10 mouse cellular contexts compared by ENCODE assay signal in genomic region chr19:29045956-29046650, GRCm38 (mm10). TPM values are rescaled to one million over a fixed set of nuclear protein-coding genes. Genes with fewer than 3 reads are reported as not detected.
DNase-seq lines count a peak whose midpoint lies in the region; ATAC-seq lines count a peak whose summit lies in the region.
"Had no signal": no experiment of that assay in that cellular context is flagged by ENCODE, and none has a peak within 500 bp of the region (broad histone marks: within the 10 kb centered on the region; RNA-seq: fewer than 3 reads in every experiment).

No protein-coding gene starts in this region.

- no peaks in the 10 kb centered on the region for H3K27me3 ChIP-seq in heart, embryonic 16.5 days (ENCODE audit: control insufficient read depth, insufficient read depth, low read length)
- no peaks in the 10 kb centered on the region for H3K27me3 ChIP-seq in embryonic facial prominence, embryonic 10.5 days (replicated peaks; ENCODE audit: low read depth, poor library complexity, severe bottlenecking)
- no peaks in the 10 kb centered on the region for H3K27me3 ChIP-seq in kidney, embryonic 15.5 days
- H3K27me3 ChIP-seq: Patski had no signal

- WGBS in heart, embryonic 16.5 days, result 52% methylated on average over 15 of the region's 15 CpGs
- whole genome bisulfite sequencing in embryonic facial prominence, embryonic 10.5 days, result 47% methylated on average over 15 of the region's 15 CpGs
- WGBS in kidney, embryonic 15.5 days, result 21% methylated on average over 15 of the region's 15 CpGs

- peak overlapping the region; percentile 66 for H3K4me2 ChIP-seq in heart, embryonic 16.5 days (ENCODE audit: low read depth, low read length)
- H3K4me2 ChIP-seq in kidney, embryonic 15.5 days, result peak overlapping the region; percentile 76

- peak overlapping the region; percentile 98 for H3K9ac ChIP-seq in heart, embryonic 16.5 days (ENCODE audit: low read length)
- no peak overlapping the region for H3K9ac ChIP-seq in kidney, embryonic 15.5 days

- H3K4me3 ChIP-seq in heart, embryonic 16.5 days (ENCODE audit: low read length), result peak overlapping the region; percentile 93
- peak overlapping the region; percentile 77 for H3K4me3 ChIP-seq in embryonic facial prominence, embryonic 10.5 days
- H3K4me3 ChIP-seq in kidney, embryonic 15.5 days (replicated peaks), result peak overlapping the region; percentile 92

- H3K4me1 ChIP-seq in heart, embryonic 16.5 days (ENCODE audit: control insufficient read depth, insufficient read depth, low read length), result peaks cover 19% of the 10 kb centered on the region
- H3K4me1 ChIP-seq in embryonic facial prominence, embryonic 10.5 days, result peaks cover 50% of the 10 kb centered on the region
- H3K4me1 ChIP-seq in kidney, embryonic 15.5 days, result peaks cover 21% of the 10 kb centered on the region

- no peak for ATAC-seq in heart, embryonic 16.5 days (replicated peaks; ENCODE audit: extremely low read depth, insufficient read depth, low FRiP score)
- peak; percentile 55; the same call in 1 of the 2 replicates for ATAC-seq in kidney, embryonic 15.5 days (replicated peaks; ENCODE audit: low FRiP score)
- ATAC-seq: Patski had no signal

- no peaks in the 10 kb centered on the region for H3K9me3 ChIP-seq in heart, embryonic 16.5 days (replicated peaks; ENCODE audit: control insufficient read depth, low read length)
- H3K9me3 ChIP-seq in embryonic facial prominence, embryonic 10.5 days, result no peaks in the 10 kb centered on the region
- H3K9me3 ChIP-seq in kidney, embryonic 15.5 days (replicated peaks), result no peaks in the 10 kb centered on the region

- no peaks in the 10 kb centered on the region for H3K36me3 ChIP-seq in heart, embryonic 16.5 days (ENCODE audit: control insufficient read depth, insufficient read depth)
- no peaks in the 10 kb centered on the region for H3K36me3 ChIP-seq in embryonic facial prominence, embryonic 10.5 days (replicated peaks)
- H3K36me3 ChIP-seq in kidney, embryonic 15.5 days, result 0 out of 2 replicates have a peak, but pooled peaks cover 3% of the 10 kb centered on the region

- no peak for DNase-seq in heart, adult 11 months
- peak; percentile 51 for DNase-seq in embryonic facial prominence, embryonic 10.5 days (ENCODE audit: low spot score)
- DNase-seq in neural tube, embryonic 10.5 days (ENCODE audit: extremely low spot score, low spot score), result peak; percentile 31
- DNase-seq in adrenal gland, adult 8-10 months, result no peak
- DNase-seq in urinary bladder, postnatal 14 days (ENCODE audit: low spot score), result no peak
- no peak for DNase-seq in cerebellum, postnatal 36 days

- H3K27ac ChIP-seq in heart, embryonic 16.5 days (ENCODE audit: low read length), result peak overlapping the region; percentile 47
- peak overlapping the region; percentile 95 for H3K27ac ChIP-seq in embryonic facial prominence, embryonic 10.5 days (replicated peaks)
- peak overlapping the region; percentile 94 for H3K27ac ChIP-seq in kidney, embryonic 15.5 days
- H3K27ac ChIP-seq: macrophage had no signal

RNA-seq across cellular contexts. Expression of gene Ak3, which starts 1.7 kb away (rescaled TPM):
- 98.6 and 99.3 TPM in 2 replicates for polyA plus RNA-seq in heart, embryonic 16.5 days (2015; fragmentation: Nextera tagmentation; extraction: Ambion mirVana)
- 71.7 and 73.8 TPM in 2 replicates for polyA plus RNA-seq in embryonic facial prominence, embryonic 10.5 days (2016; fragmentation: Nextera tagmentation; extraction: Ambion mirVana)
- polyA plus RNA-seq in kidney, embryonic 15.5 days (2015; fragmentation: Nextera tagmentation; extraction: Ambion mirVana), result 89.0 and 89.6 TPM in 2 replicates
- total RNA-seq in adrenal gland, adult 8-10 months (2022), result 100 to 1,000 TPM; 109 to 240 (median 158) TPM

RNA-seq across cellular contexts. Expression of gene Rcl1, which starts 55.1 kb away (rescaled TPM):
- polyA plus RNA-seq in heart, embryonic 16.5 days (2015; fragmentation: Nextera tagmentation; extraction: Ambion mirVana), result 19.9 and 25.4 TPM in 2 replicates
- 89.9 and 95.4 TPM in 2 replicates for polyA plus RNA-seq in embryonic facial prominence, embryonic 10.5 days (2016; fragmentation: Nextera tagmentation; extraction: Ambion mirVana)
- 63.1 and 63.8 TPM in 2 replicates for polyA plus RNA-seq in kidney, embryonic 15.5 days (2015; fragmentation: Nextera tagmentation; extraction: Ambion mirVana)
- 10 to 100 TPM; 23.7 to 36.2 (median 30.0) TPM for total RNA-seq in adrenal gland, adult 8-10 months (2022)

RNA-seq across cellular contexts. Expression of gene Cdc37l1, which starts 56.0 kb away (rescaled TPM):
- polyA plus RNA-seq in heart, embryonic 16.5 days (2015; fragmentation: Nextera tagmentation; extraction: Ambion mirVana), result 54.7 and 55.7 TPM in 2 replicates
- 37.3 and 37.9 TPM in 2 replicates for polyA plus RNA-seq in embryonic facial prominence, embryonic 10.5 days (2016; fragmentation: Nextera tagmentation; extraction: Ambion mirVana)
- polyA plus RNA-seq in kidney, embryonic 15.5 days (2015; fragmentation: Nextera tagmentation; extraction: Ambion mirVana), result 35.0 and 36.5 TPM in 2 replicates
- total RNA-seq in adrenal gland, adult 8-10 months (2022), result 10 to 100 TPM; 46.0 to 71.5 (median 58.1) TPM

Comparison
In these comparisons a context has a peak if more than half of its experiments do, and no peak if none do; other contexts are left out.
1. DNase-seq: peak in embryonic facial prominence, embryonic 10.5 days (single experiment) and neural tube, embryonic 10.5 days (single experiment); none in heart, adult 11 months (single experiment), adrenal gland, adult 8-10 months (single experiment), urinary bladder, postnatal 14 days (single experiment) and cerebellum, postnatal 36 days (0 of 2).
2. Peak in every context shown above with its lines, with median percentiles within 50 percentile points of each other: H3K27ac ChIP-seq and H3K4me3 ChIP-seq.